Mouse (Mus musculus): ENCODE results near the gene Parp11. TPM values are rescaled to one million over a fixed set of nuclear protein-coding genes. Genes with fewer than 3 reads are reported as not detected.

Parp11 gene
- polyA plus RNA-seq, 1 experiment from 2014 or later = 72.0 TPM

DNA sequence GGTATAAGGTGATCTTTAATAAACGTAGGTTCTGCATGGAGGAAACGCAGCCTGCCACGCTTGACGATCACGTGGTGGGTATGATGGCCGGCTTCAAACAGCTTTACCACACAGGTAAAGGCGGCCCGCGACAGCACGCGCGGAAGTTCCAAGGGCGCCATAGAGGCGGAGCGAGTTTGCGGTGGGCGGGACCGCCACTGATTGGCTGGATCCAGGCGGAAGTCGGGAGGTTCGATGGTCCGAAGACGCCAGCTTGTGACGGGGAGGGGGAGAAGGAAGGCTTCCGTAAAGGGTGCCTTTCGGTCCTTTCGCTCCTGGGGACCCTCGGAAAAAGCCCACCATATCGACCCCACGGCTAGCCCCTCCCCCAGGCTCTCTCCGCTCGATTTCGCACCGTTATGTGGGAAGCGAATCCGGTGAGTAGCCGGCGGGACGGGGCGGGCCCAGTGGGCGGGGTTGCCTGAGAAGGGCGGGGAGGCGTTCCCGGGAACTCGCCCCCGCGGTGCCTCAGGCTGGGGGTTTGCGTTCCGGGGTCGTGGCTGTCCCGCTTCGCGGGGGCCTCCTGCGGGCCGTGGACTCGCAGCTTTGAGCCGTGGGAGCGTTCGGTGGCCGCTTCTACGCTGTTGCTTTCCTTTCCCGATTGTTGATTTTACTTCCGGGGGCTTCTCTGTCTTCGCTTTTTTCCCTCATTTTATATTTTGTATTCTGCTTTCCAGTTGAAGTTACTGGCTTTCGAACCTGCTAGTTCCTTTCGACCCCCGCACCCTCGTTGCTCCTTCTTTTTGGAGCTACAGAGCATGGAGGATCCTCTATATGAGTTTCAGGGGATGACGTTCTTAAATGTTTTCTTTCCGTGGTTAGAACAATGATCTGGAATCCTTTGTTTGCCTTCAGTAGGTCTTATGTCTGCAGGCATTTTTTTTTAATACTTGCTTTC lies 7.0 kb downstream of the Parp11 start:
- Histone ChIP-seq H3K9me3 (no peaks in the 10 kb centered on the region), H3K36me3 (no peaks in the 10 kb centered on the region), H3K4me1 (peaks cover 30% of the 10 kb centered on the region), H3K9ac (replicated peaks) (peak overlapping the region; percentile 71), H3K4me3 (peak overlapping the region; percentile 57), H3K27me3 (no peaks in the 10 kb centered on the region), H3K4me2 (replicated peaks) (peak overlapping the region; percentile 59), H3K27ac (replicated peaks) (peak overlapping the region; percentile 97)
- ATAC-seq (ENCODE audit: low FRiP score, low read depth) = peak; percentile 85
- WGBS = under 1% methylated on average over 70 of the region's 70 CpGs

DNA sequence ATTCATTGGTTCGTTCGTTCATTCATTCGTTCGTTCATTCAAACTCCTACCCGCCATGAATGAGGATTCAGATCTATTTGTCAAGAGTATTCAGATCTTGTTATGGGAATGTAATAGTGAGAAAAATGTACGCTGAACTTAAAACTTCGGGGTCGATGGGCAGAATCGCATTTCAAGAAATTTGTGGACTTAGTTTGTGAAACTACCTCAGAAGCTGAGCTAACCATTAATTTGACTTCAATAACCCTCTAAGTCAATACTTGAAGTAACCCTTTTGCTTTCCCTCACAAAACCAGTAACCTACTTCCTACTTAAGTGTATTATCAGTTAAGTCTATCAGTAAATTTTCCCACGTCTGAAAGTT lies 7.7 kb downstream of the Parp11 start:
- peak overlapping the region; percentile 97; the same call in 1 of the 2 replicates for H3K27ac ChIP-seq (replicated peaks)
- WGBS = 45% methylated on average over 10 of the region's 10 CpGs
- ATAC-seq (ENCODE audit: low FRiP score, low read depth) = no peak

DNA sequence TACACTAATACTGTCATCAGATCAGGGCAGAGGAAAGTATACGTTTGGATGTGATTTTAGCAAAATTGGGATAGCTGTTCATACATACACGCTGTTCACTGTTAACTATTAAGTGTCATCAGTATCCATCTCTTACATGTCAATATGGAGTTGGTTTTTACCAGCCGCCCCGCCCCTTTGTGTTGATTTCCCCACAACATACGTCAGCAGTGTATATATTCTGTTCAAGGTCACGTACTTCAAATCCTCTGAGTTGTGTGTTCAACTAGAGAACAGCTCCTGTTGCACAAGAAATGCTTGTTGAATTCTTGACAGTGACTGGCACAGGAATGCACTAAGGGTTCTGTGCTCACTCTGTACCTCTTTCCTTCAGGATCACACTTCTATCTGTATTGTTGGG lies 8.2 kb downstream of the Parp11 start:
- Histone ChIP-seq H3K9ac (replicated peaks) (no peak overlapping the region; the same call in 1 of the 2 replicates), H3K4me2 (replicated peaks) (peak overlapping the region; percentile 59), H3K9me3 (no peaks in the 10 kb centered on the region), H3K27me3 (no peaks in the 10 kb centered on the region), H3K27ac (replicated peaks) (no peak overlapping the region), H3K36me3 (no peaks in the 10 kb centered on the region), H3K4me1 (peaks cover 23% of the 10 kb centered on the region), H3K4me3 (peak overlapping the region; percentile 57)
- no peak for ATAC-seq (ENCODE audit: low FRiP score, low read depth)
- WGBS = 95% methylated on average over 6 of the region's 6 CpGs

More for the DNA sequence above, 7.7 kb downstream of the Parp11 start:
- H3K9me3 ChIP-seq = no peaks in the 10 kb centered on the region
- H3K4me1 ChIP-seq = peaks cover 24% of the 10 kb centered on the region
- peak overlapping the region; percentile 57 for H3K4me3 ChIP-seq
- no peaks in the 10 kb centered on the region for H3K27me3 ChIP-seq
- peak overlapping the region; percentile 59 for H3K4me2 ChIP-seq (replicated peaks)
- H3K36me3 ChIP-seq = no peaks in the 10 kb centered on the region
- H3K9ac ChIP-seq (replicated peaks) = peak overlapping the region; percentile 71

DNA sequence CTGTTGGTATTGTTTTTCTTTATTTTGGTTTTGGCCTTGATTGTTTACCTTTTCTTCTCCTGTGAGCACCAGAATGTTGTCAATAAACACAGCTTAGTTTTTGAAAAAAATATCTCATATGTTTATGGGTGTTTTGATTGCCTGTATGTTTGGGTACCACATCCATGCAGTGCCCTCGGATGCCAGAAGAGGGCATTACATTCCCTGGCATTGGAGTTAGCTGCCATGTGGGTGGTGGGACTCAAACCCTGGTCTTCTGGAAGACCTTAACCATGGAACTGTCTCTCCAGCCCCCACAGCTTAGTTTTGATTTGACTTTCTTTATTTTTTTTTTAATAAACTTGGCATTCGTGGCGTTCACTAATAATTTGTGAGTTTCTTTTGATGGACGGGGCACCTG lies 8.8 kb downstream of the Parp11 start:
- H3K4me2 ChIP-seq (replicated peaks) = no peak overlapping the region
- H3K4me1 ChIP-seq = peaks cover 17% of the 10 kb centered on the region
- H3K27ac ChIP-seq (replicated peaks) = no peak overlapping the region
- H3K9me3 ChIP-seq = no peaks in the 10 kb centered on the region
- ATAC-seq (ENCODE audit: low FRiP score, low read depth) = no peak
- H3K27me3 ChIP-seq = no peaks in the 10 kb centered on the region
- H3K4me3 ChIP-seq = no peak overlapping the region
- H3K36me3 ChIP-seq = no peaks in the 10 kb centered on the region
- no peak overlapping the region for H3K9ac ChIP-seq (replicated peaks)
- 97% methylated on average over 4 of the region's 4 CpGs for WGBS

DNA sequence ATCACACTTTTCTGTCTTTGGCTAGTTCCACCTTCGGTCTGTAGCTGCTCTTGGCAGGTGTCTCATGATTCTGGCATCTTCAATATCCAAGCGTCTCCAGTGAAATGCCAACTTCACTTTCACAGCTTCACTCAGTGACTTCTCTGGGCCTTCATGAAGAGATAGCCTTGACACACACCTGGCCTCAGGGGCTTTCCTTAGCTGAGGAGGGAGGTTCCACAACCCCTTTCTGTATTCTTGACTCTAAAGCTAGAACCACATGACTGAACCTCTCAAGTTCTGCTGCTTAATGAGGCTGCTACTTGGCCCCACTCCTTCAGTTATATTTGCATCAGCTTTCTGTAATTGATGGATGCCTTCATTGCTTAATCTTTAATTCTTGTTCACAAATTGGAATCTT lies 10.1 kb downstream of the Parp11 start:
- Histone ChIP-seq H3K9ac (replicated peaks) (no peak overlapping the region), H3K4me3 (no peak overlapping the region), H3K27me3 (no peaks in the 10 kb centered on the region), H3K9me3 (no peaks in the 10 kb centered on the region), H3K4me1 (peaks cover 11% of the 10 kb centered on the region), H3K27ac (replicated peaks) (no peak overlapping the region), H3K4me2 (replicated peaks) (no peak overlapping the region), H3K36me3 (no peaks in the 10 kb centered on the region)
- 98% methylated on average over 2 of the region's 2 CpGs for WGBS
- no peak for ATAC-seq (ENCODE audit: low FRiP score, low read depth)

DNA sequence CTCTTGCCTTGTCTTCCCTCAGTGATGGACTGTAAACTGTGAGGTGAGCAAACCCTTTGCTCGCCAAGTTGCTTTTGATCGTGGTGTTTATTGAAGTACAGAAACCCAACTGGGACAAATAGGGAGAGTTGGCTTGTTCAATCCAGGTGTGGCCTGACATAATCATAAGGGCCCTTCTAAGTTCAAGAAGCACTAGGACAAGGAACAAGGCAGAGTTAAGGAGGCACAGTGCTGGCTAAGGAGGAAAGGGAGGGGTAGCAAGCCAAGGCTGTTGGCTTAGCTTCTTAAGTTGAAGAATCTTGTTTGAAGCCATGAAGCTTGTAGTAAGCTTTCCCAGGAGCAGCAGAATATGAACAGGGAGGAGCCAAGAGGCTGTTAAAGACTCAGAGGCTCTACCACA lies 13.1 kb downstream of the Parp11 start:
- Histone ChIP-seq H3K9me3 (no peaks in the 10 kb centered on the region), H3K36me3 (no peaks in the 10 kb centered on the region), H3K9ac (replicated peaks) (no peak overlapping the region), H3K27ac (replicated peaks) (no peak overlapping the region), H3K27me3 (no peaks in the 10 kb centered on the region), H3K4me2 (replicated peaks) (no peak overlapping the region), H3K4me3 (no peak overlapping the region), H3K4me1 (peaks cover 20% of the 10 kb centered on the region)
- ATAC-seq (ENCODE audit: low FRiP score, low read depth) = no peak
- 92% methylated on average over 2 of the region's 2 CpGs for WGBS

DNA sequence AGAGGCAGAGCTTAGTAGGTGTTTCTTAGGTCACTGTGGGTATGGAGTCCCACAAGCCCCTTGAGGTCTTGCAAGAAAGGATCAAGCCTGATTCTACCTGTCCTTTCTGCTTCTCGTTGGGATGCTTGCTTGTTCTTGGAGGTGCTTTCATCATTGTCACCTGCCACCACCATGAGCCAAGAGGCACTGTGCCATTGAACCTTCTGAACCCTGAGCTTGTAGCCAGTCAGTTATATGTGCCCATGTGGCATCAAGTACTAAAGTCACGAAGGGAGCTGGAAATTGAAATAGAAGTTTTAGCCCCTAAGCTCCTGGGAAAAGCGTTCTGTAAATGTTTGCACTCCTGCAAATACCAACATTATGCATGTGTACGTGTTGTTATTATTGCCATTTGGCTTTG lies 14.9 kb downstream of the Parp11 start:
- WGBS = 88% methylated on average over 4 of the region's 4 CpGs
- ATAC-seq (ENCODE audit: low FRiP score, low read depth) = no peak
- no peaks in the 10 kb centered on the region for H3K9me3 ChIP-seq
- H3K36me3 ChIP-seq = no peaks in the 10 kb centered on the region; the same call in 1 of the 2 replicates
- no peak overlapping the region for H3K4me2 ChIP-seq (replicated peaks)
- H3K9ac ChIP-seq (replicated peaks) = no peak overlapping the region
- H3K27ac ChIP-seq (replicated peaks) = no peak overlapping the region
- H3K4me1 ChIP-seq = peaks cover 16% of the 10 kb centered on the region
- H3K27me3 ChIP-seq = no peaks in the 10 kb centered on the region
- H3K4me3 ChIP-seq = no peak overlapping the region

DNA sequence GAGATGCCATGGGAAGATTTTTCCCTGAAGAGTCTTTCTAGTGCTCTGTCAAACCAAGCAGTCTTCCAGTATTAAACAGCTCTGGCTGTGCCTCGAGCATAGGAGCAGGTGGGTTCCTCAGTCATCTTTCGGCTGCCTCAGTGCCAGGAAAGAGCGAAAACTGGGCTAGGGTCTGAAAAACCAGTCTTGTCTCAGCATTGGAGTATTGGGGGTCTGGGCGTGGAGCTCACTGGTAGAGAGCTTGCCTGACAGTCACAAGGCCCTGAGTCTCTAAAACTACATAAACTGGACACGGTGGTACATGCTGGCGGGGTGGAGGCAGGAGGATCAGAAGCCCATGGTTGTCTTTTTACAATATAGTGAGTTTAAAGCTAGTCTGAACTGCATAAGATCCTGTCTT lies 15.6 kb downstream of the Parp11 start:
- Histone ChIP-seq H3K36me3 (no peaks in the 10 kb centered on the region; the same call in 1 of the 2 replicates), H3K4me3 (no peak overlapping the region), H3K9me3 (no peaks in the 10 kb centered on the region), H3K4me1 (peaks cover 24% of the 10 kb centered on the region), H3K27ac (replicated peaks) (no peak overlapping the region), H3K9ac (replicated peaks) (no peak overlapping the region), H3K27me3 (no peaks in the 10 kb centered on the region), H3K4me2 (replicated peaks) (no peak overlapping the region)
- WGBS = 91% methylated on average over 6 of the region's 6 CpGs
- ATAC-seq (ENCODE audit: low FRiP score, low read depth) = no peak

DNA sequence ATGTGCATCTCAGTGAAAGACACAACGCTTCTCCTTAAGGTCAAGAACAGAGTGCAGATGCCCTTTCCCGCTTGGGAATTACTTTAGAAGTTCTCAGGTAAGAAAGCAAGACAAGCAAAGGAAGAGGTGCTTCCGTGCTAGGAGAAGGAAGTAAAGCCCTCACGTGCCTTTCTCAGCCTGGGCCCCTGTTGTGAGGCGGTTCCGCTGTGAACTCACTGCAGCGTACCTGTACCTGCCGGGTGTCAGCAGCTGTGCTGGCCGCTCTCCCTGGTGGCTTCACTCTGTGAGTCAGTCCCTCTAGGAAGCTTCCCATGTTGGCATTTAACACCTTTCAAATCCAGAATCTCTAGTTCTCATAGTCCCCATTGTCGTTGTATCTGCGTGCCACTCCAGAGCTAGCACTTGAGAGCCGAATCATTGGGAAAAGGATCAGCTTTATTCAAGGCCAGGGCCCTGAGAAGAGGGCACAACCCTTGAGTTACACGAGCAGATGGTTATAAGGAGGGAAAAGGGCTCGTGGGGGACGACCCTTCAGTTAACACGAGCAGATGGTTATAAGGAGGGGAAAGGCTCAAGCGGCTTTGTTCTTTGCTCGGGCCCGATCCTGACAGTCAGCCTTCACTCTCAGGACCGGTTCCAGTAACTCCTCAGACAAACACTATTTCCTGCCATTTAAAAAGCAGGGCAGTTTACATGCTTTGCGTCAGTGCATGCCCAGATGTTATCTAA lies 16.8 kb downstream of the Parp11 start:
- Histone ChIP-seq H3K27ac (replicated peaks) (peak overlapping the region; percentile 31), H3K4me1 (peaks cover 24% of the 10 kb centered on the region), H3K4me2 (replicated peaks) (no peak overlapping the region), H3K36me3 (peaks cover 3% of the 10 kb centered on the region), H3K9ac (replicated peaks) (no peak overlapping the region; the same call in 1 of the 2 replicates), H3K9me3 (no peaks in the 10 kb centered on the region), H3K27me3 (no peaks in the 10 kb centered on the region), H3K4me3 (no peak overlapping the region)
- 67% methylated on average over 21 of the region's 21 CpGs for WGBS
- ATAC-seq (ENCODE audit: low FRiP score, low read depth) = peak; percentile 47

DNA sequence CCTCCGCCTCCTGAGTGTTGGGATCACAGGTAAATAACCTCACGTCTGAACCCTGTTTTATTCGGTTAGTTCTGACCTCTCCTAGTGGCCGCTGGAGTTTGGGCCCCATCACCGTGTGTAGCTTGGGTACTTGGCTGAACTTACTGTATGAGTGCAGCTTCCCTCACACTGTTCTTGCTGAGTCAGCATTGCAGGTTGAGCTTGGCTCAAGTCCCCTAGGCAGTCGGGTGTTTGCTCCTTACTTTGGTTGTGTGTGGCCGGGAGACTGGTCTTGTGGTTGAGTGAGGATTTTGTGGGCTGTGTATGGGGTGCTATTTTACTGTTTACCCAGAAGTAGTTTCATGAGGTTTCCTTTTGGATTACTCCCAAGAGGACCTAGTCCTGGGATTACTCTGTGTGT lies 17.9 kb downstream of the Parp11 start:
- Histone ChIP-seq H3K36me3 (peaks cover 7% of the 10 kb centered on the region), H3K4me3 (no peak overlapping the region), H3K4me1 (peaks cover 24% of the 10 kb centered on the region), H3K9ac (replicated peaks) (no peak overlapping the region), H3K9me3 (no peaks in the 10 kb centered on the region), H3K4me2 (replicated peaks) (no peak overlapping the region), H3K27ac (replicated peaks) (no peak overlapping the region), H3K27me3 (no peaks in the 10 kb centered on the region)
- ATAC-seq (ENCODE audit: low FRiP score, low read depth) = no peak
- WGBS = 94% methylated on average over 7 of the region's 7 CpGs

DNA sequence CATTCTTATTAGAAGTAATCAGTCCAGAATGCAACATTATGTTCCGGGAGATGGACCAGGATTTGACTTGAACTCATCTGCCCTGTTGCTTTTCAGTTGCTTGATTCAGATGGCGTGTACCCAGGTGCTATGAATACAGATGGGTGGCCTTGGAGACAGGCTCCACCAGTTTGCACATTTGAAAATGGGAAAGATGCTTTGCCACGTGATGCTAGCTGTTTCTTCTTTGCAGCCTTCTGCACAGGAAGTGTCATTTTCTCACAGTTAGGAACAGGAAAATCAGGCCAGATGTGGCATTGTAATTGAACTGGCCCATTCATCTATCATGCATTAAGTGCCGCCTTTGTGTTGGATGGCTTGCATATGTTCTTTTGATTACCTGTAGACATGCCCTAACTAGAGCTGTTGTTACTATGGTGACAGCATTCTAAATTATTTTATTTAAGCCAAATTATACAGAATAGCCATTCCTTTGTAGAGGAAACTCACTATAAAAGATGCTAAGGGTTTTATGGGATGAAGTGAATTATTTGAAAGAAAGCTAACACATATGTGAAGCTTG lies 20.2 kb downstream of the Parp11 start:
- no peak for ATAC-seq (ENCODE audit: low FRiP score, low read depth)
- H3K27me3 ChIP-seq = no peaks in the 10 kb centered on the region
- peaks cover 23% of the 10 kb centered on the region for H3K36me3 ChIP-seq
- no peaks in the 10 kb centered on the region for H3K9me3 ChIP-seq
- no peak overlapping the region for H3K27ac ChIP-seq (replicated peaks)
- WGBS = 76% methylated on average over 4 of the region's 4 CpGs
- no peak overlapping the region for H3K4me2 ChIP-seq (replicated peaks)
- H3K9ac ChIP-seq (replicated peaks) = no peak overlapping the region
- H3K4me1 ChIP-seq = peaks cover 24% of the 10 kb centered on the region
- no peak overlapping the region for H3K4me3 ChIP-seq

DNA sequence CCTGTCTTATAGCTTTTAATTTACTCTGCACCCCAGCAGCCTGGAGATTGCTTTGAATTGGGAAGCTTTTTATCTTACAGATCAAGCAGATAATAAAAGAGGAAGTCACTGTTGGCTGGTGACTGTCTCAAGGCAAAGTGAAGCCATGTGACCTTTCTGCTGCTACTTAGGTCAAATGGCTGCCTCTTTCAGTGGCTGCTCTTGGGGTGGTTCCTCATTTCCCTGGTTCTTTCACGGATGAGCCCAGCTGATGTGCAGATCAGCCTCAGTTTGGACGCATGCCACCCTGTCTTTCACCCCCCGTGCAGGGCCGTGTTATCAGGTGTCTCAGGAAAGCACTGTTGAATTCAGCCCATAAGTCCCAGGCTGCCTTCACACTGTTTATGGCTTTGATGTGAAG lies 25.4 kb downstream of the Parp11 start:
- no peak overlapping the region for H3K9ac ChIP-seq (replicated peaks)
- H3K27me3 ChIP-seq = no peaks in the 10 kb centered on the region
- no peaks in the 10 kb centered on the region for H3K9me3 ChIP-seq
- peaks cover 6% of the 10 kb centered on the region for H3K4me1 ChIP-seq
- H3K36me3 ChIP-seq = peaks cover 38% of the 10 kb centered on the region
- H3K4me3 ChIP-seq = no peak overlapping the region
- WGBS = 81% methylated on average over 4 of the region's 4 CpGs
- no peak overlapping the region for H3K4me2 ChIP-seq (replicated peaks)
- ATAC-seq (ENCODE audit: low FRiP score, low read depth) = no peak
- no peak overlapping the region for H3K27ac ChIP-seq (replicated peaks)
